Mouse (Mus musculus): ENCODE data around the gene Zfp985.

DNA sequence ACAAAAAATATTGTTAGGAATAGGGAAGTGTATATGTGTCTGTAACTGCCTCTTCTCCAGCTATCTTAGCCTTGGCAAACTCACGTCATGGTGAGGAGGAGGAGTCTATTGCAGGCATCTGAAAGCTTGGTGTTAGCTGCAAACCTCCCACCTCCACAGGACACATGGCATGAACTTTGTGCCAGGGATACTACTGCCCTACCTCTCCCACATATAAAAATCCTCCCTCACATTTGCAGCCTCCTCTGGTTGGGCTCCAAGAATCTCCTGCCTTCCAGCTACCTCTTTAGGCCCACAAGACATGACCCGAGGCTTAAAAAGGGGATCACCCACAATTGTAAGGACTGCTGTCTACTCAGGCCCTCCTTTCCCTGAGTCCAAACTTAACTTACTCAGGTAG lies 15.4 kb upstream of the Zfp985 start:
- TF ChIP-seq CTCF (IDR thresholded peaks at IDR 0.05; ENCODE audit: control insufficient read depth, insufficient read depth, low read length) (no peak), POLR2A (IDR thresholded peaks at IDR 0.05; ENCODE audit: borderline replicate concordance, control insufficient read depth, low read depth, low read length) (no peak)

All from bone marrow, adult 2 months (tissue).